Mouse (Mus musculus): ENCODE results near the gene Ercc4.

Gene Ercc4

GRCm38 (mm10) chr16:13130412-13130811 is 20.9 kb downstream of the Ercc4 start:
- no peak for TF ChIP-seq GATA4 (IDR thresholded peaks at IDR 0.05; ENCODE audit: insufficient replicate concordance, low read length)

- TF ChIP-seq GATA4 (IDR thresholded peaks at IDR 0.05; ENCODE audit: insufficient replicate concordance, low read length): no peak
These were observed 31.7 kb downstream of the Ercc4 start for GRCm38 (mm10) chr16:13141220-13141619.

- no peak for TF ChIP-seq GATA4 (IDR thresholded peaks at IDR 0.05; ENCODE audit: insufficient replicate concordance, low read length)
These were observed 34.4 kb downstream of the Ercc4 start for GRCm38 (mm10) chr16:13143932-13144331.

- no peak for TF ChIP-seq GATA4 (IDR thresholded peaks at IDR 0.05; ENCODE audit: insufficient replicate concordance, low read length)
These were observed 35.4 kb downstream of the Ercc4 start for GRCm38 (mm10) chr16:13144682-13145410.

- TF ChIP-seq GATA4 (IDR thresholded peaks at IDR 0.05; ENCODE audit: insufficient replicate concordance, low read length): no peak
These were observed 36.7 kb downstream of the Ercc4 start for GRCm38 (mm10) chr16:13146231-13146630.

GRCm38 (mm10) chr16:13147810-13148555 is 38.5 kb downstream of the Ercc4 start:
- TF ChIP-seq GATA4 (IDR thresholded peaks at IDR 0.05; ENCODE audit: insufficient replicate concordance, low read length): no peak

GRCm38 (mm10) chr16:13149950-13150349 is 40.5 kb downstream of the Ercc4 start:
- TF ChIP-seq GATA4 (IDR thresholded peaks at IDR 0.05; ENCODE audit: insufficient replicate concordance, low read length): no peak

GRCm38 (mm10) chr16:13150790-13151189 is 41.3 kb downstream of the Ercc4 start:
- no peak for TF ChIP-seq GATA4 (IDR thresholded peaks at IDR 0.05; ENCODE audit: insufficient replicate concordance, low read length)

GRCm38 (mm10) chr16:13152475-13152874 is 43.0 kb downstream of the Ercc4 start:
- no peak for TF ChIP-seq GATA4 (IDR thresholded peaks at IDR 0.05; ENCODE audit: insufficient replicate concordance, low read length)

GRCm38 (mm10) chr16:13153215-13153614 is 43.7 kb downstream of the Ercc4 start:
- no peak for TF ChIP-seq GATA4 (IDR thresholded peaks at IDR 0.05; ENCODE audit: insufficient replicate concordance, low read length)

- TF ChIP-seq GATA4 (IDR thresholded peaks at IDR 0.05; ENCODE audit: insufficient replicate concordance, low read length): no peak
These were observed 44.9 kb downstream of the Ercc4 start for GRCm38 (mm10) chr16:13154352-13154751.

- TF ChIP-seq GATA4 (IDR thresholded peaks at IDR 0.05; ENCODE audit: insufficient replicate concordance, low read length): no peak
These were observed 47.8 kb downstream of the Ercc4 start for GRCm38 (mm10) chr16:13157314-13157713.

GRCm38 (mm10) chr16:13158153-13158670 is 48.7 kb downstream of the Ercc4 start:
- no peak for TF ChIP-seq GATA4 (IDR thresholded peaks at IDR 0.05; ENCODE audit: insufficient replicate concordance, low read length)

GRCm38 (mm10) chr16:13158906-13159889 is 49.7 kb downstream of the Ercc4 start:
- no peak for TF ChIP-seq GATA4 (IDR thresholded peaks at IDR 0.05; ENCODE audit: insufficient replicate concordance, low read length)

Data from liver, adult (tissue).